Mouse (Mus musculus) midbrain, embryonic 14.5 days (tissue): ENCODE measurements around the gene Ppy. TPM values are rescaled to one million over a fixed set of nuclear protein-coding genes. Genes with fewer than 3 reads are reported as not detected.

Source experiments
- ATAC-seq: fragments of 200-750 bp; cut with Nextera tagmentation; 2 replicates; pipeline ENCODE4 v1.8.0; 2017; ENCODE audit warnings: moderate number of reproducible peaks, moderate library complexity; ENCODE audit not compliant: low FRiP score, low TSS enrichment
- DNase-seq: peaks from one replicate; pipeline ENCODE4 v3.0.0-alpha.2; 2015
- H3K27ac ChIP-seq: fragments of 300-500 bp; sonication (generic); replicated peaks from 2 replicates; pipeline ENCODE4 v1.5.1; 2014; ENCODE audit warnings: mild to moderate bottlenecking, low read depth, low read length, moderate library complexity
- H3K27me3 ChIP-seq: fragments of 300-500 bp; sonication (generic); 2 replicates; pipeline ENCODE4 v1.6.1; 2014; ENCODE audit warnings: low read length, control low read depth, mixed read lengths; ENCODE audit not compliant: control insufficient read depth, insufficient read depth
- H3K36me3 ChIP-seq: fragments of 300-500 bp; sonication (generic); 2 replicates; pipeline ENCODE4 v1.6.1; 2014; ENCODE audit warnings: low read length, control low read depth; ENCODE audit not compliant: control insufficient read depth, insufficient read depth
- H3K4me1 ChIP-seq: fragments of 300-500 bp; sonication (generic); 2 replicates; pipeline ENCODE4 v1.6.1; 2014; ENCODE audit warnings: mild to moderate bottlenecking, antibody characterized with exemption, low read length, control low read depth; ENCODE audit not compliant: control insufficient read depth, insufficient read depth
- H3K4me2 ChIP-seq: fragments of 300-500 bp; sonication (generic); 2 replicates; pipeline ENCODE4 v1.6.1; 2014; ENCODE audit warnings: mild to moderate bottlenecking, low read length, moderate library complexity
- H3K4me3 ChIP-seq: fragments of 300-500 bp; sonication (generic); replicated peaks from 2 replicates; pipeline ENCODE4 v1.5.1; 2014; ENCODE audit warnings: low read depth, low read length
- H3K9ac ChIP-seq: fragments of 300-500 bp; sonication (generic); replicated peaks from 2 replicates; pipeline ENCODE4 v1.6.1; 2014; ENCODE audit warnings: mild to moderate bottlenecking, low read length, moderate library complexity
- H3K9me3 ChIP-seq: fragments of 300-500 bp; sonication (generic); 2 replicates; pipeline ENCODE4 v1.6.1; 2016; ENCODE audit warnings: low read length, control low read depth, mixed read lengths; ENCODE audit not compliant: control insufficient read depth
- WGBS: fragments of 180-500 bp; shearing (Covaris S2); extraction: QIAGEN DNeasy Blood & Tissue Kit; methylation state at CpG from one replicate; pipeline ENCODE4 v1.1.7; 2014; 5-methylcytosine and 5-hydroxymethylcytosine counted together
- polyA plus RNA-seq: library from polyadenylated mRNA; unstranded; fragments of >200 nt; fragmentation: Nextera tagmentation; extraction: Ambion mirVana; gene quantifications from 2 replicates; pipeline ENCODE4 v1.2.1, GENCODE M21; 2014

Gene Ppy
- polyA plus RNA-seq, 1 experiment from 2014 or later, result not detected

- Histone ChIP-seq H3K36me3 (no peaks in the 10 kb centered on the region), H3K4me2 (no peak overlapping the region), H3K27me3 (peaks cover 28% of the 10 kb centered on the region), H3K4me1 (no peaks in the 10 kb centered on the region), H3K9ac (no peak overlapping the region), H3K4me3 (no peak overlapping the region), H3K9me3 (no peaks in the 10 kb centered on the region), H3K27ac (no peak overlapping the region)
- peak; percentile 92 for DNase-seq
- ATAC-seq, result no peak
- WGBS, result 19% methylated on average over 17 of the region's 17 CpGs
Measured at GRCm38 (mm10) chr11:102102485-102103258, 1.6 kb upstream of the Ppy start.

- DNase-seq (peak; percentile 93), ATAC-seq (peak; percentile 81; the same call in 1 of the 2 replicates)
- Histone ChIP-seq H3K9me3 (no peaks in the 10 kb centered on the region), H3K27ac (no peak overlapping the region), H3K9ac (peak overlapping the region; percentile 3; the same call in 1 of the 2 replicates), H3K4me1 (0 out of 2 replicates have a peak, but pooled peaks cover 4% of the 10 kb centered on the region), H3K27me3 (no peaks in the 10 kb centered on the region), H3K36me3 (no peaks in the 10 kb centered on the region), H3K4me3 (0 out of 2 replicates have a peak overlapping the region, but pooled peaks have one; percentile 7), H3K4me2 (peak overlapping the region; percentile 51)
- 5% methylated on average over 18 of the region's 18 CpGs for WGBS
Measured at GRCm38 (mm10) chr11:102096887-102097391, 4.2 kb downstream of the Ppy start.

GRCm38 (mm10) chr11:102096446-102096845, 4.7 kb downstream of the Ppy start:
- 75% methylated on average over 5 of the region's 5 CpGs for WGBS
- Histone ChIP-seq H3K9ac (no peak overlapping the region; the same call in 1 of the 2 replicates), H3K27ac (no peak overlapping the region), H3K27me3 (no peaks in the 10 kb centered on the region), H3K9me3 (no peaks in the 10 kb centered on the region), H3K36me3 (no peaks in the 10 kb centered on the region), H3K4me3 (0 out of 2 replicates have a peak overlapping the region, but pooled peaks have one; percentile 7), H3K4me1 (0 out of 2 replicates have a peak, but pooled peaks cover 4% of the 10 kb centered on the region), H3K4me2 (peak overlapping the region; percentile 51)
- no peak for DNase-seq
- no peak for ATAC-seq

- Histone ChIP-seq H3K4me2 (no peak overlapping the region), H3K36me3 (no peaks in the 10 kb centered on the region), H3K9ac (no peak overlapping the region), H3K4me3 (no peak overlapping the region), H3K4me1 (0 out of 2 replicates have a peak, but pooled peaks cover 4% of the 10 kb centered on the region), H3K9me3 (no peaks in the 10 kb centered on the region), H3K27ac (no peak overlapping the region), H3K27me3 (no peaks in the 10 kb centered on the region)
- DNase-seq (no peak), ATAC-seq (no peak)
- WGBS, result 78% methylated on average over 3 of the region's 3 CpGs
Measured at GRCm38 (mm10) chr11:102095676-102096075, 5.4 kb downstream of the Ppy start.

GRCm38 (mm10) chr11:102089088-102089808, 11.9 kb downstream of the Ppy start:
- peaks cover 16% of the 10 kb centered on the region for H3K4me1 ChIP-seq
- WGBS, result under 1% methylated on average over 20 of the region's 20 CpGs
- H3K9me3 ChIP-seq, result no peaks in the 10 kb centered on the region
- peak overlapping the region; percentile 62 for H3K4me3 ChIP-seq
- DNase-seq (peak; percentile 90), ATAC-seq (no peak)
- H3K27me3 ChIP-seq, result no peaks in the 10 kb centered on the region
- H3K27ac ChIP-seq, result peak overlapping the region; percentile 96
- peak overlapping the region; percentile 79; the same call in 1 of the 2 replicates for H3K9ac ChIP-seq
- H3K36me3 ChIP-seq, result peaks cover 7% of the 10 kb centered on the region; the same call in 1 of the 2 replicates
- H3K4me2 ChIP-seq, result peak overlapping the region; percentile 73

GRCm38 (mm10) chr11:102087931-102088898, 12.9 kb downstream of the Ppy start, which contains the start of gene Mpp2:
Gene Mpp2 (minus strand): TSS chr11:102088515.
- H3K27ac ChIP-seq, result peak within 1 kb of the TSS; percentile 96
- H3K9ac ChIP-seq, result peak within 1 kb of the TSS; percentile 79
- peak; percentile 29 for ATAC-seq
- DNase-seq, result peak; percentile 91
- peaks cover 7% of the 10 kb centered on the region; the same call in 1 of the 2 replicates for H3K36me3 ChIP-seq
- under 1% methylated on average over 49 of the region's 49 CpGs for WGBS
- peak within 1 kb of the TSS; percentile 62 for H3K4me3 ChIP-seq
- no peaks in the 10 kb centered on the region for H3K9me3 ChIP-seq
- peaks cover 16% of the 10 kb centered on the region for H3K4me1 ChIP-seq
- H3K27me3 ChIP-seq, result no peaks in the 10 kb centered on the region
- peak within 1 kb of the TSS; percentile 73 for H3K4me2 ChIP-seq

GRCm38 (mm10) chr11:102087081-102087751, 13.9 kb downstream of the Ppy start:
- Histone ChIP-seq H3K4me1 (peaks cover 23% of the 10 kb centered on the region), H3K36me3 (peaks cover 7% of the 10 kb centered on the region; the same call in 1 of the 2 replicates), H3K4me3 (peak overlapping the region; percentile 62), H3K9me3 (no peaks in the 10 kb centered on the region), H3K9ac (peak overlapping the region; percentile 79), H3K27me3 (no peaks in the 10 kb centered on the region), H3K27ac (peak overlapping the region; percentile 96), H3K4me2 (peak overlapping the region; percentile 73)
- under 1% methylated on average over 39 of the region's 39 CpGs for WGBS
- peak; percentile 84 for ATAC-seq
- peak; percentile 96 for DNase-seq
